Mouse (Mus musculus) embryo, embryonic 10.5 days (tissue): ENCODE results near the gene Hormad2.

Experiments
- DNase-seq: peaks from one replicate; pipeline ENCODE4 v3.0.0-alpha.2; 2015; ENCODE audit warnings: low spot score

Gene Hormad2

GRCm38 (mm10) chr11:4446195-4446868, 5.4 kb upstream of the Hormad2 start:
- DNase-seq = no peak

GRCm38 (mm10) chr11:4442280-4442679, 1.4 kb upstream of the Hormad2 start:
- no peak for DNase-seq

GRCm38 (mm10) chr11:4438211-4438610, 2.7 kb downstream of the Hormad2 start:
- no peak for DNase-seq

- DNase-seq = no peak
Measured at GRCm38 (mm10) chr11:4437318-4437717, 3.6 kb downstream of the Hormad2 start.

GRCm38 (mm10) chr11:4436631-4437030, 4.3 kb downstream of the Hormad2 start:
- DNase-seq = peak; percentile 19

GRCm38 (mm10) chr11:4434461-4434860, 6.4 kb downstream of the Hormad2 start:
- no peak for DNase-seq

GRCm38 (mm10) chr11:4423818-4424217, 17.1 kb downstream of the Hormad2 start:
- DNase-seq = no peak

- DNase-seq = no peak
Measured at GRCm38 (mm10) chr11:4422494-4423425, 18.1 kb downstream of the Hormad2 start.

- DNase-seq = peak; percentile 52
Measured at GRCm38 (mm10) chr11:4421933-4422488, 18.9 kb downstream of the Hormad2 start.

GRCm38 (mm10) chr11:4417986-4418385, 22.9 kb downstream of the Hormad2 start:
- DNase-seq = no peak

- no peak for DNase-seq
Measured at GRCm38 (mm10) chr11:4412294-4412693, 28.6 kb downstream of the Hormad2 start.

GRCm38 (mm10) chr11:4404277-4404676, 36.6 kb downstream of the Hormad2 start:
- no peak for DNase-seq

- no peak for DNase-seq
Measured at GRCm38 (mm10) chr11:4403381-4403780, 37.5 kb downstream of the Hormad2 start.

GRCm38 (mm10) chr11:4401251-4401650, 39.7 kb downstream of the Hormad2 start:
- no peak for DNase-seq

GRCm38 (mm10) chr11:4394226-4394625, 46.7 kb downstream of the Hormad2 start:
- DNase-seq = no peak

- DNase-seq = no peak
Measured at GRCm38 (mm10) chr11:4388018-4388417, 52.9 kb downstream of the Hormad2 start.

- no peak for DNase-seq
Measured at GRCm38 (mm10) chr11:4382321-4382720, 58.6 kb downstream of the Hormad2 start.

- no peak for DNase-seq
Measured at GRCm38 (mm10) chr11:4379857-4380256, 61.0 kb downstream of the Hormad2 start.

GRCm38 (mm10) chr11:4366389-4366788, 74.5 kb downstream of the Hormad2 start:
- DNase-seq = no peak

GRCm38 (mm10) chr11:4355430-4355829, 85.5 kb downstream of the Hormad2 start:
- no peak for DNase-seq

- DNase-seq = no peak
Measured at GRCm38 (mm10) chr11:4352637-4353036, 88.3 kb downstream of the Hormad2 start.

- no peak for DNase-seq
Measured at GRCm38 (mm10) chr11:4343926-4344325, 97.0 kb downstream of the Hormad2 start.

GRCm38 (mm10) chr11:4342027-4342426, 98.9 kb downstream of the Hormad2 start:
- DNase-seq = peak; percentile 15
